Mouse (Mus musculus) thymus, adult 2 months (tissue): ENCODE measurements around the gene Gm20388. TPM values are rescaled to one million over a fixed set of nuclear protein-coding genes. Genes with fewer than 3 reads are reported as not detected.

Experiments used
- DNase-seq: peaks from one replicate; pipeline ENCODE4 v3.0.0; 2021
- H3K27ac ChIP-seq: fragments of 200-500 bp; 2 replicates; pipeline ENCODE4 v1.5.1; 2012; ENCODE audit warnings: low read length, control low read depth; ENCODE audit not compliant: control insufficient read depth, insufficient read depth
- H3K27me3 ChIP-seq: fragments of 200-500 bp; 2 replicates; pipeline ENCODE4 v1.6.1; 2012; ENCODE audit warnings: mild to moderate bottlenecking, low read length, moderate library complexity, mixed read lengths; ENCODE audit not compliant: control insufficient read depth, insufficient read depth
- H3K36me3 ChIP-seq: fragments of 200-500 bp; 2 replicates; pipeline ENCODE4 v1.6.1; 2012; ENCODE audit warnings: mild to moderate bottlenecking, low read length, moderate library complexity; ENCODE audit not compliant: control insufficient read depth, insufficient read depth
- H3K4me1 ChIP-seq: fragments of 200-500 bp; replicated peaks from 2 replicates; pipeline ENCODE4 v1.6.1; 2012; ENCODE audit warnings: low read length; ENCODE audit not compliant: control insufficient read depth, insufficient read depth
- H3K4me3 ChIP-seq: fragments of 200-500 bp; 2 replicates; pipeline ENCODE4 v1.5.1; 2012; ENCODE audit warnings: mild to moderate bottlenecking, low read length, control low read depth, moderate library complexity; ENCODE audit not compliant: control insufficient read depth, insufficient read depth
- CTCF ChIP-seq: fragments of 200-500 bp; IDR thresholded peaks from 2 replicates; pipeline ENCODE4 v1.5.1; 2012; ENCODE audit warnings: mild to moderate bottlenecking, control low read depth, low read length, moderate library complexity, borderline replicate concordance; ENCODE audit not compliant: control insufficient read depth, poor library complexity, insufficient read depth; ENCODE audit errors: extremely low read depth
- POLR2A ChIP-seq: fragments of 200-500 bp; IDR thresholded peaks from 2 replicates; pipeline ENCODE4 v1.6.1; 2012; ENCODE audit warnings: mild to moderate bottlenecking, low read length, control low read depth, moderate library complexity; ENCODE audit not compliant: control insufficient read depth, poor library complexity, insufficient read depth; ENCODE audit errors: extremely low read depth
- WGBS: fragments of 180-500 bp; shearing (Covaris S2); methylation state at CpG from one replicate; pipeline ENCODE4 v1.1.7; 2018; 5-methylcytosine and 5-hydroxymethylcytosine counted together
- polyA plus RNA-seq: library from polyadenylated mRNA; depleted of rRNA; stranded (reverse); fragments of >200 nt; gene quantifications from 2 replicates; pipeline ENCODE4 v1.2.3, GENCODE M21; 2012

The Gm20388 gene
- polyA plus RNA-seq, 1 experiment = 103 TPM

GRCm38 (mm10) chr8:120548313-120548761, 637.7 kb downstream of the Gm20388 start:
- DNase-seq = no peak
- Histone ChIP-seq H3K36me3 (no peaks in the 10 kb centered on the region), H3K4me1 (peaks cover 76% of the 10 kb centered on the region), H3K27ac (no peak overlapping the region), H3K4me3 (no peak overlapping the region), H3K27me3 (no peaks in the 10 kb centered on the region)
- WGBS = 88% methylated on average over 16 of the region's 16 CpGs
- TF ChIP-seq POLR2A (no peak), CTCF (no peak)

GRCm38 (mm10) chr8:120549321-120549921, 638.8 kb downstream of the Gm20388 start:
- Histone ChIP-seq H3K36me3 (peaks cover 6% of the 10 kb centered on the region; the same call in 1 of the 2 replicates), H3K4me3 (no peak overlapping the region), H3K4me1 (peaks cover 81% of the 10 kb centered on the region), H3K27me3 (no peaks in the 10 kb centered on the region), H3K27ac (no peak overlapping the region)
- TF ChIP-seq POLR2A = no peak
- TF ChIP-seq CTCF = no peak
- WGBS = 90% methylated on average over 25 of the region's 25 CpGs
- DNase-seq = no peak

- H3K4me1 ChIP-seq = peaks cover 78% of the 10 kb centered on the region
- H3K4me3 ChIP-seq = no peak overlapping the region
- no peak for TF ChIP-seq POLR2A
- no peak for TF ChIP-seq CTCF
- peaks cover 11% of the 10 kb centered on the region; the same call in 1 of the 2 replicates for H3K36me3 ChIP-seq
- no peaks in the 10 kb centered on the region for H3K27me3 ChIP-seq
- H3K27ac ChIP-seq = no peak overlapping the region
- WGBS = 90% methylated on average over 11 of the region's 11 CpGs
- no peak for DNase-seq
Measured at GRCm38 (mm10) chr8:120549922-120550321, 639.3 kb downstream of the Gm20388 start.

- WGBS = 89% methylated on average over 12 of the region's 12 CpGs
- no peak for DNase-seq
- no peak overlapping the region for H3K4me3 ChIP-seq
- H3K4me1 ChIP-seq = peaks cover 77% of the 10 kb centered on the region
- TF ChIP-seq POLR2A (no peak), CTCF (no peak)
- H3K36me3 ChIP-seq = peaks cover 11% of the 10 kb centered on the region; the same call in 1 of the 2 replicates
- no peaks in the 10 kb centered on the region for H3K27me3 ChIP-seq
- no peak overlapping the region for H3K27ac ChIP-seq
Measured at GRCm38 (mm10) chr8:120550430-120550829, 639.8 kb downstream of the Gm20388 start.

DNA sequence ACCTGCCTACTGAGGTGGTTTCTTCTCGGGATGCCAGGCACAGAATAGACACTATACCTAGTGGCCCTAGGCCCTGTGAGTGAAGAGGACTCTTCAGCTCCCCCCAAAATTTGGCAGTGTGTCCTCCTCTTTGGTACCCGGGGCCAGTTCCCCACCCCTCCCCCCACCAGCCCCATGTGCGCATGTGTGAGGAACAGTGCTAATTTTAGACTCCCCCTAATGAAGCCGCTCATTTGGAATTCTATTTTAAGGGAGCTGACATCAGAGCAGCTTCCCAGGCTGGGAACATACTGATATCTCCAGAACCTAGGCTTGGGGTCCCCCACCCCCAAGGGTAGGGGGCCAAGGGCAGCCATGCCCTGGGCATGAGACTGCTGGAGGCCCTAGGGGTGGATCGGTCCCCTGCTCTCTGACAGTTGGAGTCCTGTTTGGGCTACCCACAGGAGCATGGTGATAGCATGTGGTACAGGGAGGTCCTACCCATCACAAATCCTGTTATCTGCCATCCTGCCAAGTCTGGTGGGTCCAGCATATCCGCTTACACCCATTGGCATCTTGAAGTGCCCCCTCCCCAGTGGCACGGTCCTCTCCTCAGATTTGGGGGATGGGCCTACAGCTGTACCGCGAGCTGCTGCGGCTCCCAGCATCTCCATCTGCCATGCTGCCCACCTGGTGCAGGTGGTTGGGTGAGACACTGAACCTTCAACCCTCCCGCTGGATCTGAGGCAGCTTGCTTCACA, 640.5 kb downstream of the Gm20388 start:
- no peak for TF ChIP-seq POLR2A
- WGBS = 82% methylated on average over 11 of the region's 11 CpGs
- no peaks in the 10 kb centered on the region for H3K27me3 ChIP-seq
- peaks cover 14% of the 10 kb centered on the region for H3K36me3 ChIP-seq
- no peak overlapping the region for H3K4me3 ChIP-seq
- H3K27ac ChIP-seq = no peak overlapping the region
- DNase-seq = no peak
- H3K4me1 ChIP-seq = peaks cover 77% of the 10 kb centered on the region

DNA sequence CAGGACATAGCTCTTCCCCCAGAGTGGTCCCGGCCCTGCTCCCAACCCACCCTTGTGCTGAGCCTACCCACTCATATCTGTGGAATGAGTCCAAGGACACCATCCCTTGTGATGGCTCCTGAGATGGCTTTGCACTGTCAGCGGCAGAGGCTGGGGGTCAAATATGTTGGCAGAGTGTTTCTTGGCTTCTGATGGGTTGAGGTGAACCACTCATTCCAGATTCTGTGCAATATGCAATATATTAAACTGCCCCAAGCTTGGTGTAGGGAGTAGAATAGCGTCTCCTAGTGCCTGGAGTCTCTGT, 641.0 kb downstream of the Gm20388 start:
- Histone ChIP-seq H3K36me3 (peaks cover 19% of the 10 kb centered on the region), H3K4me1 (peaks cover 77% of the 10 kb centered on the region), H3K4me3 (no peak overlapping the region), H3K27me3 (no peaks in the 10 kb centered on the region), H3K27ac (no peak overlapping the region)
- no peak for DNase-seq
- WGBS = 98% methylated on average over 3 of the region's 3 CpGs
- TF ChIP-seq CTCF = no peak
- no peak for TF ChIP-seq POLR2A
